Mouse (Mus musculus) heart, postnatal 4 days (tissue): ENCODE data around the gene Vmn2r59. TPM values are rescaled to one million over a fixed set of nuclear protein-coding genes. Genes with fewer than 3 reads are reported as not detected.
"Not testable (repeated sequence)": the region's sequence is repeated elsewhere in the genome, so short reads cannot be mapped to it uniquely, and the experiment has no call there.

Experiments used
- DNase-seq: peaks from one replicate; pipeline ENCODE4 v3.0.0; 2021
- total RNA-seq, 2 experiments: library from RNA; stranded (reverse); gene quantifications; 2 replicates each; pipeline ENCODE4 v1.2.3; 2021

Vmn2r59 gene
- not detected for total RNA-seq

DNA sequence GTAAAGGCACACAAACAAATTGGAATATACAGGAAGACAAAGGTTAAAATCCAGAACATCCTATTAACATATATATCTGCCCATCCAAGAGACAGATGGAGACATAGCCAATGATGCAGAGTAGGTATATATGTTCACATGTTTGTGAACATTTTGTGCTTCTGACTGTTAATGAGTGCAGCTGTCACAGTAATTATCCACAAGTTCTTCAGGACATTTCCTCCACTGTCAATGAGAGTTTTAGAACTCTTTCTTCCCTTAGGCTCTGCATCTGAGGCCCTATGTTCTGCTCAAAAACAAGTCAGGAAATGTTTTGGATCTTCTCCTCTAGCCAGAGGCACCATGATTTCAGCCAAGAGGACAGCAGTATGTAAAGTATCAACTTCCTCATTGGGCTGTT is at the start of gene Vmn2r59:
Gene Vmn2r59 (minus strand): TSS at position 101 of the 400 bp plus-strand sequence.
- no peak for DNase-seq

DNA sequence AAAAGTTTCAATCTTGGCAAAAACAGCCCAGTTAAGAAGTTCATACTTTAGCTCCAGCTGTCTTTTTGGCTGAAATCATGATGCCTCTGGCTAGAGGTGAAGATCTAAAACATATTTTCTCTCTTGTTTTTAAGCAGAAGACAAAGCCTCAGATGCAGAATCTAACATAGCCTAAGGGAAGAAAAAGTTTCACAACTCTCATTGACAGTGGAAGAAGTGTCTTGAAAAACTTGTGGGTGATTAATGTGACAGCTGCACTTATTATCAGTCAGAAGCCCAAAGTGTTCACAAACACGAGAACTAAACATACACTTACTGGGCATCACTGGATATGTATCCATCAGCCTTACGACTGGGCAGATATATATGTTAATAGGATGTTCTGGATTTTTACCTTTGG is 48.6 kb upstream of the Vmn2r59 start, which contains the start of gene Vmn2r60:
Gene Vmn2r60 (plus strand): TSS at position 301 of the 400 bp plus-strand sequence.
- no peak for DNase-seq

DNA sequence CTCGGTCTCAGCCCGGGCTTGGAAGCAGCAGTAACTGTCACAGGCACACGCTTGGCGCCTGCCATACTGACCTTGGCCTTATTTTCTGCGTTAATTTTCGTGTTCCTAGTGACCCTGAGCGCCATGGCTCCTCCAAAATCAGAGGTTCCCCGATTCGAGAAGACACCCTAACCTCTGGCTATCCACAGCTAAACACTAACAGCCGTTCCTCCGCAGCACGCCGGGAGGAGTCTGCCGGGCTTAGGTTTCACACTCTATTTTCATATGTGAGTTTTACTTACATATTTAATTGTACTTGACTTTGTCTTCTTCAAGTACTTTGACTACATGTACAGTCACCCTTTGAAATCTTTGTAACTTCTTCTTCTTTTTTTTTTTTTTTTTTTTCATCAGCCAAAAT is 48.2 kb upstream of the Vmn2r59 start:
- not testable (repeated sequence) for DNase-seq

Other genes with a start within 250 kb of the Vmn2r59 start
- gene Vmn2r58, start 186.3 kb downstream of the Vmn2r59 start, total RNA-seq = not detected
- under 1 TPM in 1 of 2 experiments, not detected in 1; 0.05 TPM for gene Vmn2r60, start 48.7 kb upstream of the Vmn2r59 start, total RNA-seq
- gene Vmn2r61, start 201.0 kb upstream of the Vmn2r59 start, total RNA-seq = not detected